Comparison of ENCODE assay signal across 19 mouse cellular contexts in genomic region chr1:78743318-78743717, GRCm38 (mm10).
A peak's percentile ranks its signal among the peaks of the same experiment; 100 is the strongest.
DNase-seq lines count a peak whose midpoint lies in the region; ATAC-seq and TF ChIP-seq lines count a peak whose summit lies in the region.
"Had no signal": no experiment of that assay in that cellular context is flagged by ENCODE, and none has a peak within 500 bp of the region (broad histone marks: within the 10 kb centered on the region; RNA-seq: fewer than 3 reads in every experiment).

No protein-coding gene starts in this region.

- H3K27ac ChIP-seq in layer of hippocampus, adult 2 months: peak overlapping the region; percentile 80
- no peak overlapping the region for H3K27ac ChIP-seq in midbrain, embryonic 11.5 days (ENCODE audit: low read depth, low read length)
- H3K27ac ChIP-seq in midbrain, embryonic 10.5 days (replicated peaks): no peak overlapping the region

- no peak overlapping the region for H3K9ac ChIP-seq in midbrain, embryonic 11.5 days (ENCODE audit: low read length)

- H3K4me3 ChIP-seq in layer of hippocampus, adult 2 months: no peak overlapping the region
- H3K4me3 ChIP-seq in midbrain, embryonic 11.5 days (ENCODE audit: low read depth, low read length): no peak overlapping the region
- no peak overlapping the region for H3K4me3 ChIP-seq in midbrain, embryonic 10.5 days

- H3K4me1 ChIP-seq in midbrain, embryonic 11.5 days (ENCODE audit: control insufficient read depth, insufficient read depth, low read length): no peaks in the 10 kb centered on the region
- H3K4me1 ChIP-seq in midbrain, embryonic 10.5 days: no peaks in the 10 kb centered on the region

- H3K9me3 ChIP-seq in midbrain, embryonic 11.5 days (ENCODE audit: control insufficient read depth, low read length): no peaks in the 10 kb centered on the region
- H3K9me3 ChIP-seq in midbrain, embryonic 10.5 days (replicated peaks): no peaks in the 10 kb centered on the region
- H3K9me3 ChIP-seq: G1E had no signal

- H3K4me2 ChIP-seq in midbrain, embryonic 11.5 days: no peak overlapping the region

- peak; percentile 77 for DNase-seq in heart, adult 11 months
- no peak for DNase-seq in heart, adult 9 months (ENCODE audit: low spot score in 2 of 2)
- no peak for DNase-seq in layer of hippocampus, adult 2 months (ENCODE audit: low spot score in 2 of 2)
- no peak for DNase-seq in layer of hippocampus, postnatal 25 days (ENCODE audit: extremely low spot score in 1 of 2, low spot score in 1 of 2)
- DNase-seq in midbrain, embryonic 11.5 days (ENCODE audit: low spot score, missing footprints): peak; percentile 64
- no peak for DNase-seq in midbrain, embryonic 10.5 days (ENCODE audit: low spot score)
- DNase-seq: adrenal gland, adult 2 months; adrenal gland, adult 8-10 months; adrenal gland, postnatal 10 days; adrenal gland, postnatal 14 days; adrenal gland, postnatal 25 days; adrenal gland, postnatal 36 days; B cell, adult 2 months; cerebellum, adult 11-12 months had no signal

- ATAC-seq in midbrain, embryonic 11.5 days (ENCODE audit: low FRiP score): no peak
- ATAC-seq: activated CD4-positive, CD25-positive, alpha-beta regulatory T cell, adult 4 months; CD4-positive, CD25-positive, alpha-beta regulatory T cell, adult 4 months; Patski had no signal

- TF ChIP-seq CTCF in layer of hippocampus, adult 2 months (conservative IDR thresholded peaks at IDR 0.05): no peak

- WGBS in midbrain, embryonic 11.5 days: 99% methylated on average over 4 of the region's 4 CpGs
- WGBS in midbrain, embryonic 10.5 days: 92% methylated on average over 4 of the region's 4 CpGs

- H3K36me3 ChIP-seq in midbrain, embryonic 11.5 days (ENCODE audit: control insufficient read depth, insufficient read depth, low read length): no peaks in the 10 kb centered on the region
- no peaks in the 10 kb centered on the region for H3K36me3 ChIP-seq in midbrain, embryonic 10.5 days
- H3K36me3 ChIP-seq: G1E had no signal

- H3K27me3 ChIP-seq in midbrain, embryonic 11.5 days (ENCODE audit: control insufficient read depth, insufficient read depth, low read length): no peaks in the 10 kb centered on the region
- no peaks in the 10 kb centered on the region for H3K27me3 ChIP-seq in midbrain, embryonic 10.5 days (ENCODE audit: low read depth, poor library complexity, severe bottlenecking)
- H3K27me3 ChIP-seq: CH12.LX, Patski had no signal

Comparison
In these comparisons a context has a peak if more than half of its experiments do, and no peak if none do; other contexts are left out.
1. DNase-seq: peak in heart, adult 11 months (single experiment) and midbrain, embryonic 11.5 days (single experiment); none in heart, adult 9 months (0 of 2), layer of hippocampus, adult 2 months (0 of 2), layer of hippocampus, postnatal 25 days (0 of 2) and midbrain, embryonic 10.5 days (single experiment).